8 mouse cellular contexts compared by ENCODE assay signal in the genomic region with DNA sequence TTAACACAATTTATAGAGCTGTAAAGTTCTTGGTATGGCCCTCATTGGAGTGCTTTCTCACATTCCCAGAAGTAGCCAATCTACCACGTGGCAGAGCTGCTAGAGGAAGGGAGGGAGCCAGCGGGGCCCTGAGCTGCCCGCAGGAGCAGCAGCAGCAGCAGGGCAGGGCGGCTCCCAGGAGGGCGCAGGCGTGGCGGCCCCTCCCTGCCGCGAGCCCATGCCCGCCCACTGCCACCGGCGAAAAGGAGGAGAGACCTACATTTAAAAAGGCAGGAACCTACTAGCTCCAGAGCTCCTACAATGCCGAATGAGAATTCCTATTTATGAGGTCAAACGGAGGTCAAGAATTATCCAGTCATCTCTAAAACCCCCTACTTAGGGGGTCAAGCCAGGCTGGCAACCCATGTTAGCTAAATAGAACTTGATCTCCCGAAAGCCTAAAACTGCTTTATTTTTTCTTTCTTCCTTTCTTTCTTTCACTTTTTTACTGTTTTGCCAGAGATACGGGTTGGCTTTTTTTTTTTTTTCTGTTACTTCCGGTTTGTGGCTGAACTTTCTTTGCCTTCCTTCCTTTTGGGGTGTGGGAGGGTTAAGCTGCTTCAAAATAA.
DNase-seq lines count a peak whose midpoint lies in the region; ATAC-seq lines count a peak whose summit lies in the region.

No protein-coding gene starts in this region.

- WGBS in embryonic facial prominence, embryonic 12.5 days: under 1% methylated on average over 17 of the region's 17 CpGs
- WGBS in heart, embryonic 13.5 days: 1% methylated on average over 17 of the region's 17 CpGs
- 2% methylated on average over 16 of the region's 17 CpGs for WGBS in kidney, embryonic 16.5 days

- no peaks in the 10 kb centered on the region for H3K27me3 ChIP-seq in embryonic facial prominence, embryonic 12.5 days
- no peaks in the 10 kb centered on the region for H3K27me3 ChIP-seq in heart, embryonic 13.5 days (replicated peaks)
- H3K27me3 ChIP-seq in kidney, embryonic 16.5 days (ENCODE audit: insufficient read depth, low read length): no peaks in the 10 kb centered on the region

- no peaks in the 10 kb centered on the region for H3K9me3 ChIP-seq in embryonic facial prominence, embryonic 12.5 days
- no peaks in the 10 kb centered on the region for H3K9me3 ChIP-seq in heart, embryonic 13.5 days
- H3K9me3 ChIP-seq in kidney, embryonic 16.5 days (ENCODE audit: low read length): no peaks in the 10 kb centered on the region

- ATAC-seq in embryonic facial prominence, embryonic 12.5 days (ENCODE audit: insufficient number of reproducible peaks, insufficient read depth, low FRiP score, low TSS enrichment): 0 out of 2 replicates have a peak, but pooled peaks have one; percentile 43
- peak; percentile 77; the same call in 1 of the 2 replicates for ATAC-seq in heart, embryonic 13.5 days (ENCODE audit: extremely low read depth, insufficient number of reproducible peaks, low FRiP score, low TSS enrichment)
- peak; percentile 95 for ATAC-seq in kidney, embryonic 16.5 days (ENCODE audit: low FRiP score, low TSS enrichment)

- peak overlapping the region; percentile 48 for H3K4me2 ChIP-seq in embryonic facial prominence, embryonic 12.5 days (replicated peaks)
- peak overlapping the region; percentile 75 for H3K4me2 ChIP-seq in heart, embryonic 13.5 days
- H3K4me2 ChIP-seq in kidney, embryonic 16.5 days (replicated peaks; ENCODE audit: low read depth, low read length): peak overlapping the region; percentile 51

- H3K4me3 ChIP-seq in embryonic facial prominence, embryonic 12.5 days: peak overlapping the region; percentile 21
- peak overlapping the region; percentile 51 for H3K4me3 ChIP-seq in heart, embryonic 13.5 days
- peak overlapping the region; percentile 32 for H3K4me3 ChIP-seq in kidney, embryonic 16.5 days (ENCODE audit: low read length)

- H3K27ac ChIP-seq in embryonic facial prominence, embryonic 12.5 days: peak overlapping the region; percentile 82
- peak overlapping the region; percentile 80 for H3K27ac ChIP-seq in heart, embryonic 13.5 days (replicated peaks)
- H3K27ac ChIP-seq in kidney, embryonic 16.5 days (ENCODE audit: low read length): peak overlapping the region; percentile 85

- H3K4me1 ChIP-seq in embryonic facial prominence, embryonic 12.5 days: peaks cover 32% of the 10 kb centered on the region
- H3K4me1 ChIP-seq in heart, embryonic 13.5 days: peaks cover 48% of the 10 kb centered on the region
- peaks cover 42% of the 10 kb centered on the region for H3K4me1 ChIP-seq in kidney, embryonic 16.5 days (ENCODE audit: insufficient read depth, low read length)

- DNase-seq in 416B (ENCODE audit: low read depth) (peak; percentile 82), NIH3T3 (ENCODE audit: low read depth) (peak; percentile 82)
- peak; percentile 84 to 92 for DNase-seq in lung, postnatal 4 days
- DNase-seq in spleen, adult 12 weeks (ENCODE audit: low spot score): peak; percentile 74
- no peak for DNase-seq in cerebellum, adult 9-11 months

- H3K36me3 ChIP-seq in embryonic facial prominence, embryonic 12.5 days: no peaks in the 10 kb centered on the region
- no peaks in the 10 kb centered on the region for H3K36me3 ChIP-seq in heart, embryonic 13.5 days
- H3K36me3 ChIP-seq in kidney, embryonic 16.5 days (ENCODE audit: insufficient read depth, low read length): no peaks in the 10 kb centered on the region

- H3K9ac ChIP-seq in embryonic facial prominence, embryonic 12.5 days: no peak overlapping the region
- H3K9ac ChIP-seq in heart, embryonic 13.5 days: peak overlapping the region; percentile 74
- peak overlapping the region; percentile 38 for H3K9ac ChIP-seq in kidney, embryonic 16.5 days (replicated peaks; ENCODE audit: low read length)

Comparison
In these comparisons a context has a peak if more than half of its experiments do, and no peak if none do; other contexts are left out.
1. ATAC-seq: peak in every context shown above with its lines; median percentile 95 in kidney, embryonic 16.5 days; 77 in heart, embryonic 13.5 days; 43 in embryonic facial prominence, embryonic 12.5 days.